Comparison of ENCODE assay signal across 14 mouse cellular contexts in the genomic region with DNA sequence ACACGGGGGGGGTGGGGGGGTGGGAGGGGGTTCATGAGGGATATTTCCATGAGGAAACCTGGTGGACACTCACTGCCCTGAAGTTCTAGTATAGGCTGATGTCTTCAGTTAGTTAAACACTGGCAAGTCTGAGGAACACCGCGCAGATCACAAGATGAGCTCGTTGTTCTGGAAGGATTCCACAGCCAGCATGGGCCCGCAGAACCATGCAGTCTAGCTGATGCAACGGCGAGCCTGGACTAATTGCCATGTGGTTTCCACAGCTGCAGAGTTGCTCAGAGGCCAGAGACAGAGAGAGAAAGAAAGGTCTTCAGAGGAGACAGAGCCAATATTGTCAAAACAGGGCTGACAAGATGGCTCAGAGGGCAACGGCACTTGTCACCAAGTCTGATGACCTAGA.
DNase-seq lines count a peak whose midpoint lies in the region; TF ChIP-seq lines count a peak whose summit lies in the region.
"Had no signal": no experiment of that assay in that cellular context is flagged by ENCODE, and none has a peak within 500 bp of the region (broad histone marks: within the 10 kb centered on the region; RNA-seq: fewer than 3 reads in every experiment).

No protein-coding gene starts in this region.

- no peak for TF ChIP-seq CTCF in brain, embryonic 14.5 days (IDR thresholded peaks at IDR 0.05; ENCODE audit: borderline replicate concordance, extremely low read depth, insufficient read depth, insufficient read length)

- peak; percentile 59 to 69 for DNase-seq in cerebellum, postnatal 10 days
- no peak for DNase-seq in cerebellum, postnatal 4 days (ENCODE audit: low spot score in 2 of 2)
- DNase-seq in left cerebral cortex, postnatal 4 days = peak; percentile 36
- no peak for DNase-seq in left cerebral cortex, postnatal 14 days (ENCODE audit: low spot score in 2 of 2)
- peak; percentile 32 for DNase-seq in brain, embryonic 14.5 days (ENCODE audit: low read depth)
- no peak for DNase-seq in kidney, postnatal 4 days
- DNase-seq: adrenal gland, adult 2 months; adrenal gland, postnatal 10 days; adrenal gland, postnatal 25 days; B cell, adult 2 months; cerebellum, adult 11-12 months; cerebellum, adult 9-10 months; embryo, embryonic 11 days; forebrain, postnatal 0 days had no signal

- intact Hi-C loops in left cerebral cortex, postnatal 4 days (cut with DNase I) = no loop called here
- intact Hi-C loops in left cerebral cortex, postnatal 14 days (cut with DNase I) = no loop called here

- TF ChIP-seq POLR2A in brain, embryonic 14.5 days (IDR thresholded peaks at IDR 0.05; ENCODE audit: borderline replicate concordance, extremely low read depth, insufficient read depth, insufficient read length, poor library complexity, severe bottlenecking) = no peak

Comparison
In these comparisons a context has a peak if more than half of its experiments do, and no peak if none do; other contexts are left out.
1. DNase-seq: peak in cerebellum, postnatal 10 days (2 of 2), left cerebral cortex, postnatal 4 days (single experiment) and brain, embryonic 14.5 days (single experiment); none in cerebellum, postnatal 4 days (0 of 2), left cerebral cortex, postnatal 14 days (0 of 2) and kidney, postnatal 4 days (0 of 2).